In the genomic region with DNA sequence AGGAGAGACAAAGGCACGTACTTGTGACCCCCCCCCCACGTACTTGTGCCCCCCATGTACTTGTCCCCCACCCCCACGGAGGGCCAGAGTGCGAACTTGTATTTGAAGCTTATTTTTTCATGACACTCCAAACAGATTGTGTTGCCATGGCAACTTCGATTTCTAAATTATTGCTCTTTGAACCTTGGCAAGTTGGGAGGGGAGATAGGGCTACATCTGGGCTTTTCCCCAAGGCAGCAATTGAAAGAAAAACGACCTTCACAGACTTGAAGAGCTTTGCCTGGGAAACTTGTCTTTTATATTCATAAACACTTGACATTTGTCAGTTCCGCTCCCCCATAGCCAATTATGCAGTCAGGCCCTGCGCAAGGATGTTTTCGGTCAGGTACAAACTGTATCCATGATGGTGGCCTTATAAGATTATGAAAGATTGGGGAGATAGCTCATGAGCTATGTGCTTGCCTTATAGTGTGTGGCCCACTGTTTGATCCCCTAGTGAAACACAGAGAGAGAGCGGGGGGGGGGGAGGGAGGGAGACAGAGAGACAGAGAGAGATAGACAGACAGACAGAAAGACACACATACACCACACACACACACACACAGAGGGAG, we compare ENCODE assay signal across 12 mouse cellular contexts. TPM values are rescaled to one million over a fixed set of nuclear protein-coding genes. Genes with fewer than 3 reads are reported as not detected.
DNase-seq lines count a peak whose midpoint lies in the region; ATAC-seq and TF ChIP-seq lines count a peak whose summit lies in the region.
"Had no signal": no experiment of that assay in that cellular context is flagged by ENCODE, and none has a peak within 500 bp of the region (broad histone marks: within the 10 kb centered on the region; RNA-seq: fewer than 3 reads in every experiment).

No protein-coding gene starts in this region.

- no peak for TF ChIP-seq EP300 in heart, adult 2 months (IDR thresholded peaks at IDR 0.05; ENCODE audit: insufficient read depth, low read depth, low read length)

- no peaks in the 10 kb centered on the region for H3K27me3 ChIP-seq in hindbrain, embryonic 11.5 days (ENCODE audit: control insufficient read depth, insufficient read depth, low read length)
- peaks cover 6% of the 10 kb centered on the region; the same call in 1 of the 2 replicates for H3K27me3 ChIP-seq in hindbrain, embryonic 12.5 days
- H3K27me3 ChIP-seq in embryonic facial prominence, embryonic 10.5 days (replicated peaks; ENCODE audit: low read depth, poor library complexity, severe bottlenecking) = no peaks in the 10 kb centered on the region
- H3K27me3 ChIP-seq in intestine, embryonic 16.5 days (replicated peaks; ENCODE audit: control insufficient read depth, insufficient read depth, low read length) = no peaks in the 10 kb centered on the region
- H3K27me3 ChIP-seq in midbrain, embryonic 16.5 days (ENCODE audit: control insufficient read depth, insufficient read depth, low read depth, low read length) = no peaks in the 10 kb centered on the region
- no peaks in the 10 kb centered on the region for H3K27me3 ChIP-seq in heart, adult 2 months (ENCODE audit: control insufficient read depth, insufficient read depth, low read length)
- H3K27me3 ChIP-seq: liver, embryonic 15.5 days had no signal

- no peaks in the 10 kb centered on the region for H3K36me3 ChIP-seq in hindbrain, embryonic 11.5 days (ENCODE audit: control insufficient read depth, insufficient read depth, low read length)
- H3K36me3 ChIP-seq in hindbrain, embryonic 12.5 days = no peaks in the 10 kb centered on the region
- H3K36me3 ChIP-seq in embryonic facial prominence, embryonic 10.5 days (replicated peaks) = no peaks in the 10 kb centered on the region
- no peaks in the 10 kb centered on the region for H3K36me3 ChIP-seq in intestine, embryonic 16.5 days (ENCODE audit: control insufficient read depth, insufficient read depth, low read length)
- H3K36me3 ChIP-seq in midbrain, embryonic 16.5 days (ENCODE audit: control insufficient read depth, insufficient read depth, low read length) = no peaks in the 10 kb centered on the region
- H3K36me3 ChIP-seq in heart, adult 2 months (ENCODE audit: control insufficient read depth, insufficient read depth, low read length) = no peaks in the 10 kb centered on the region
- H3K36me3 ChIP-seq: liver, embryonic 15.5 days had no signal

- WGBS in hindbrain, embryonic 11.5 days = 45% methylated on average over 9 of the region's 10 CpGs
- 38% methylated on average over 10 of the region's 10 CpGs for WGBS in hindbrain, embryonic 12.5 days
- 66% methylated on average over 10 of the region's 10 CpGs for WGBS in embryonic facial prominence, embryonic 10.5 days
- 47% methylated on average over 10 of the region's 10 CpGs for WGBS in intestine, embryonic 16.5 days
- WGBS in midbrain, embryonic 16.5 days = 15% methylated on average over 9 of the region's 10 CpGs
- WGBS in heart, adult 2 months = 73% methylated on average over 10 of the region's 10 CpGs

- TF ChIP-seq POLR2A in heart, adult 2 months (IDR thresholded peaks at IDR 0.05; ENCODE audit: insufficient read depth, low read depth, low read length) = no peak

- H3K4me1 ChIP-seq in hindbrain, embryonic 11.5 days (replicated peaks; ENCODE audit: control insufficient read depth, insufficient read depth, low read length) = peaks cover 3% of the 10 kb centered on the region; the same call in 1 of the 2 replicates
- H3K4me1 ChIP-seq in hindbrain, embryonic 12.5 days = peaks cover 12% of the 10 kb centered on the region
- peaks cover 19% of the 10 kb centered on the region for H3K4me1 ChIP-seq in embryonic facial prominence, embryonic 10.5 days
- H3K4me1 ChIP-seq in intestine, embryonic 16.5 days (ENCODE audit: control insufficient read depth, insufficient read depth, low read length) = peaks cover 18% of the 10 kb centered on the region
- H3K4me1 ChIP-seq in midbrain, embryonic 16.5 days (ENCODE audit: control insufficient read depth, insufficient read depth, low read length) = peaks cover 24% of the 10 kb centered on the region
- peaks cover 1% of the 10 kb centered on the region; the same call in 1 of the 2 replicates for H3K4me1 ChIP-seq in heart, adult 2 months (ENCODE audit: control insufficient read depth, insufficient read depth, low read length)

- no peak overlapping the region for H3K4me3 ChIP-seq in hindbrain, embryonic 11.5 days (ENCODE audit: low read depth, low read length)
- H3K4me3 ChIP-seq in hindbrain, embryonic 12.5 days = no peak overlapping the region
- no peak overlapping the region for H3K4me3 ChIP-seq in embryonic facial prominence, embryonic 10.5 days
- no peak overlapping the region for H3K4me3 ChIP-seq in intestine, embryonic 16.5 days (ENCODE audit: low read length)
- H3K4me3 ChIP-seq in midbrain, embryonic 16.5 days (ENCODE audit: low read depth, low read length) = no peak overlapping the region
- H3K4me3 ChIP-seq in heart, adult 2 months = no peak overlapping the region
- H3K4me3 ChIP-seq: liver, embryonic 15.5 days had no signal

- no peaks in the 10 kb centered on the region for H3K79me2 ChIP-seq in heart, adult 2 months (replicated peaks; ENCODE audit: control insufficient read depth, insufficient read depth, low read length)

- no peak overlapping the region for H3K9ac ChIP-seq in hindbrain, embryonic 11.5 days (ENCODE audit: low read depth, low read length)
- no peak overlapping the region for H3K9ac ChIP-seq in hindbrain, embryonic 12.5 days
- H3K9ac ChIP-seq in intestine, embryonic 16.5 days (ENCODE audit: low read depth, low read length) = no peak overlapping the region
- no peak overlapping the region for H3K9ac ChIP-seq in midbrain, embryonic 16.5 days (ENCODE audit: low read depth, low read length)
- H3K9ac ChIP-seq in heart, adult 2 months (ENCODE audit: low read depth, low read length) = no peak overlapping the region
- H3K9ac ChIP-seq: liver, embryonic 15.5 days had no signal

- H3K27ac ChIP-seq in hindbrain, embryonic 11.5 days (ENCODE audit: low read depth, low read length) = no peak overlapping the region
- H3K27ac ChIP-seq in hindbrain, embryonic 12.5 days = no peak overlapping the region
- H3K27ac ChIP-seq in embryonic facial prominence, embryonic 10.5 days (replicated peaks) = no peak overlapping the region
- no peak overlapping the region for H3K27ac ChIP-seq in intestine, embryonic 16.5 days (ENCODE audit: low read length)
- 0 out of 2 replicates have a peak overlapping the region, but pooled peaks have one; percentile 11 for H3K27ac ChIP-seq in midbrain, embryonic 16.5 days (ENCODE audit: low read length)
- H3K27ac ChIP-seq in heart, adult 2 months = no peak overlapping the region
- H3K27ac ChIP-seq: liver, embryonic 15.5 days had no signal

- intact Hi-C loops in heart, adult 2 months (cut with DNase I) = no loop called here

- no peak overlapping the region for H3K4me2 ChIP-seq in hindbrain, embryonic 11.5 days (replicated peaks; ENCODE audit: low read depth, low read length)
- no peak overlapping the region for H3K4me2 ChIP-seq in hindbrain, embryonic 12.5 days (replicated peaks)
- H3K4me2 ChIP-seq in intestine, embryonic 16.5 days (ENCODE audit: low read depth, low read length) = 0 out of 2 replicates have a peak overlapping the region, but pooled peaks have one; percentile 1
- H3K4me2 ChIP-seq in midbrain, embryonic 16.5 days (ENCODE audit: low read length) = no peak overlapping the region
- H3K4me2 ChIP-seq: liver, embryonic 15.5 days had no signal

- 0 out of 2 replicates have a peak, but pooled peaks have one; percentile 22 for ATAC-seq in hindbrain, embryonic 11.5 days (ENCODE audit: low FRiP score)
- no peak for ATAC-seq in hindbrain, embryonic 12.5 days (ENCODE audit: low FRiP score)
- peak; percentile 63 for ATAC-seq in intestine, embryonic 16.5 days
- ATAC-seq in midbrain, embryonic 16.5 days = peak; percentile 58

- DNase-seq in hindbrain, embryonic 11.5 days (ENCODE audit: low spot score) = peak; percentile 37
- peak; percentile 28 for DNase-seq in embryonic facial prominence, embryonic 10.5 days (ENCODE audit: low spot score)
- DNase-seq in heart, adult 2 months = no peak
- DNase-seq in thymus, adult 18-20 months = no peak
- DNase-seq: cerebellum, adult 9-11 months; heart, postnatal 4 days; kidney, postnatal 36 days; thymus, postnatal 25 days had no signal

- no peaks in the 10 kb centered on the region for H3K9me3 ChIP-seq in hindbrain, embryonic 11.5 days (ENCODE audit: control insufficient read depth, low read length)
- H3K9me3 ChIP-seq in hindbrain, embryonic 12.5 days (replicated peaks) = no peaks in the 10 kb centered on the region
- no peaks in the 10 kb centered on the region for H3K9me3 ChIP-seq in embryonic facial prominence, embryonic 10.5 days
- H3K9me3 ChIP-seq in intestine, embryonic 16.5 days (ENCODE audit: control insufficient read depth, low read length) = no peaks in the 10 kb centered on the region
- H3K9me3 ChIP-seq in midbrain, embryonic 16.5 days (replicated peaks; ENCODE audit: control insufficient read depth, low read length, poor library complexity, severe bottlenecking) = no peaks in the 10 kb centered on the region
- H3K9me3 ChIP-seq: liver, embryonic 15.5 days had no signal

- no peak for TF ChIP-seq CTCF in heart, adult 2 months (IDR thresholded peaks at IDR 0.05)

RNA-seq across cellular contexts. Expression of gene Echdc3, which starts 16.4 kb away (rescaled TPM):
- polyA plus RNA-seq in hindbrain, embryonic 11.5 days (2014; fragmentation: Nextera tagmentation; extraction: Ambion mirVana) = 2.4 and 2.6 TPM in 2 replicates
- polyA plus RNA-seq in hindbrain, embryonic 12.5 days (2016; fragmentation: Nextera tagmentation; extraction: Ambion mirVana) = 2.8 and 3.0 TPM in 2 replicates
- 2.5 and 3.1 TPM in 2 replicates for polyA plus RNA-seq in embryonic facial prominence, embryonic 10.5 days (2016; fragmentation: Nextera tagmentation; extraction: Ambion mirVana)
- 16.6 and 16.9 TPM in 2 replicates for polyA plus RNA-seq in intestine, embryonic 16.5 days (2015; fragmentation: Nextera tagmentation; extraction: Ambion mirVana)
- polyA plus RNA-seq in midbrain, embryonic 16.5 days (2015; fragmentation: Nextera tagmentation; extraction: Ambion mirVana) = 1.1 and 1.5 TPM in 2 replicates
- total RNA-seq in heart, adult 2 months (2021) = 10 to 100 TPM; 24.0 to 27.1 TPM
- 30.6 and 41.7 TPM in 2 replicates for polyA plus RNA-seq in heart, adult 2 months (2012; rRNA removed)

Comparison
In these comparisons a context has a peak if more than half of its experiments do, and no peak if none do; other contexts are left out.
1. DNase-seq: peak in hindbrain, embryonic 11.5 days (single experiment) and embryonic facial prominence, embryonic 10.5 days (single experiment); none in heart, adult 2 months (0 of 2) and thymus, adult 18-20 months (0 of 2).